Mouse (Mus musculus): Measurements from ENCODE around the gene Trim61.
"Not testable (repeated sequence)": the region's sequence is repeated elsewhere in the genome, so short reads cannot be mapped to it uniquely, and the experiment has no call there.

Trim61 gene

DNA sequence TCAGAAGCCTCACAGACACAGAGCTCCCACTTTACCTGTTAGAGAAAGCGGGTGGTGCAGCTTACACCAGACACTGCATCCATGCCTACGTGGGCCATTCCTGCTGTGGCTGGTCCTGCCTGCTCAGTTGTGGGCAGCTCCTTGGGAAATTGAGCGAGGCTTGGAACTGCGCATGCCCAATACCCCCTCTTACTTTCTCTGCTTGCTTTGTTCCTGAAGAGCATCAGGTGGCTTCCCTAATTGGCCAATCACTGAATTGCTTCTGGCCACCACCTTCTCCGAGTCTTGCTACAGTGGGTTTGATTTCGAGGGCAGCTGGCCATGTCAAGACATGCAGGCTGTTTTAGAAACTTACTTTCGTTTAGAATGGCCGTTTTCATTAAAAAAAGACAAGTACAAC lies at the start of gene Trim61, which contains the start of gene Trim60:
TSS of gene Trim61 (minus strand) at position 101 of the 400 bp plus-strand sequence.
TSS of gene Trim60 (minus strand) at position 162 of the 400 bp plus-strand sequence.
- DNase-seq (ENCODE audit: extremely low read depth, low read depth, low spot score) = no peak

DNA sequence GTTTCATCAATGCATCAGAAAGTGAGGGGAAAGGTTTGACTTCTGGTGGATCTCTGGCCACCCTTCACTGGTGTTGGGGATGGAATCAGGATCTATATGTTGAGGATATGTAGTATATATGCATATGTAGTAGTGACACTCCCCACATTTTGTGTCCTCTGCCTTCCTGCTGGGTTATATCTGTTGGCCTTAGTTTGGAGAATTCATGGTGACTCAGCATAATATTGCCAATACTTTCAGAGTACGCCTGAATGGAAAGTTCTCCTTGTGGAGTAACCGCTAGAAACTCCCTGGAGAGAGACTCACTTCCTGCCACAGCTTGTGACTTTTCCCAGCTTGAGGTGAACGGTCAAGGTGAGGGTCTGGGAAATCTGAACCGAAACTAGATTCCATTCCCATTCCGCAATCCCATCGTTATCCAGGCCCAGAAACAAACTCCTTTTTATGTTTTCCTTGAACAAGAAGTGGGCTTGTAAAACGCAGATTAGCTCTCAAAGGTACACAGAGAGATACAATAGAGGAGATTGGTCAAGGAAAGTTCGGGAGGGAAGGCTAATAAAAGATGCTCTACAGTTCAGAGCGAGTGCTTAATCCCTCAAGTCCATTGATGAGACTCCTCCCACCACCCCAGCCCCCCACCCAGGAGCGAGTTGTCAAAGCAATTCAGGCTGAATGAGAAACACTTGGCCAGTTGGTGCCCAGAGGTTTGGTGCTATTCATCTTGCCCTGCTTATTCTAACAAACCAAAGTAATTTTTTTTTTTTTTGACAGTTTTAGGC lies 49.6 kb upstream of the Trim61 start:
- DNase-seq (ENCODE audit: extremely low read depth, low read depth, low spot score) = no peak

GRCm38 (mm10) chr8:65067031-65067430 lies 48.7 kb upstream of the Trim61 start:
- no peak for DNase-seq (ENCODE audit: extremely low read depth, low read depth, low spot score)

GRCm38 (mm10) chr8:65065622-65066021 lies 47.3 kb upstream of the Trim61 start:
- no peak for DNase-seq (ENCODE audit: extremely low read depth, low read depth, low spot score)

DNA sequence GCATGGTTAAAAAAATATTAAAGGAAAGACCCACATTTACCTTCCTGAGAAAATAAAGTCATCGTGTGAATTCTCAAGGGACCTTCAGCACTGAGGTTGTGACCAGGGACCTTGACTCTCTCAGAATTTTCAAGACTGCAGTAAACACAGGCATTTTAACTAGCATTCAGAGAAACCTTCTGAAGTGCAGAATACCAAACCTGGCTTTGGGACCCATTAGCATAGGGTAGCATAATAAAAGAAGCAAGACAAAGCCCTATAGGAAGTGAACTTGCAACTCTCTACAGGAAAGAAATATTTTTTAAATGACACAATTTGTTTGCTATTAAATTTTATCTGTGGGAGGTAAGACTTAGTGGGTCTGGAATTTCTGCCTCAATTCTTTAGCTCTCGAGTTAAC lies 45.7 kb upstream of the Trim61 start:
- no peak for DNase-seq (ENCODE audit: extremely low read depth, low read depth, low spot score)

- no peak for DNase-seq (ENCODE audit: extremely low read depth, low read depth, low spot score)
Measured at GRCm38 (mm10) chr8:65062195-65062594, 43.9 kb upstream of the Trim61 start.

- no peak for DNase-seq (ENCODE audit: extremely low read depth, low read depth, low spot score)
Measured at GRCm38 (mm10) chr8:65056722-65057121, 38.4 kb upstream of the Trim61 start.

- no peak for DNase-seq (ENCODE audit: extremely low read depth, low read depth, low spot score)
Measured at GRCm38 (mm10) chr8:65053968-65054367, 35.6 kb upstream of the Trim61 start.

GRCm38 (mm10) chr8:65053554-65053953 lies 35.2 kb upstream of the Trim61 start:
- no peak for DNase-seq (ENCODE audit: extremely low read depth, low read depth, low spot score)

- DNase-seq (ENCODE audit: extremely low read depth, low read depth, low spot score) = no peak
Measured at GRCm38 (mm10) chr8:65047801-65048200, 29.5 kb upstream of the Trim61 start.

DNA sequence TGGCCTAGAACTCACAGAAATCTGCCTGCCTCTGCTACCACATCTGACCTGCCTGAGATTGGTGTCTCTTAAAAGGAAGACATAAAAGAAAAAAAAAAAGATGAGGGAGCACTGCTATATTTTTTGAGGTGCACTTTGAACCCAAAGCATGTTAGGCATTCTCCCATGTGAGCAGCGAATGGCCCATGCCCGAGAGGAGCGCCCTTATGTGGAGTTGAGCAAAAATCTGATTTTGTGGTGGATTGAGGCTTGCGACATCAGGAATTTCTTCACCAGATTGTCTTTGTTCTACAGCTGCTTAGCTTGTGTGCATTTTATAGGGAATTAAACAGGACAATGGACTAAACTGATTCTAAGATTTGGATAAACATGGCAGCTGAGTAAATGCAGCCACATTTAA lies 28.9 kb upstream of the Trim61 start:
- DNase-seq (ENCODE audit: extremely low read depth, low read depth, low spot score) = no peak

GRCm38 (mm10) chr8:65046565-65046964 lies 28.2 kb upstream of the Trim61 start:
- DNase-seq (ENCODE audit: extremely low read depth, low read depth, low spot score) = no peak

DNA sequence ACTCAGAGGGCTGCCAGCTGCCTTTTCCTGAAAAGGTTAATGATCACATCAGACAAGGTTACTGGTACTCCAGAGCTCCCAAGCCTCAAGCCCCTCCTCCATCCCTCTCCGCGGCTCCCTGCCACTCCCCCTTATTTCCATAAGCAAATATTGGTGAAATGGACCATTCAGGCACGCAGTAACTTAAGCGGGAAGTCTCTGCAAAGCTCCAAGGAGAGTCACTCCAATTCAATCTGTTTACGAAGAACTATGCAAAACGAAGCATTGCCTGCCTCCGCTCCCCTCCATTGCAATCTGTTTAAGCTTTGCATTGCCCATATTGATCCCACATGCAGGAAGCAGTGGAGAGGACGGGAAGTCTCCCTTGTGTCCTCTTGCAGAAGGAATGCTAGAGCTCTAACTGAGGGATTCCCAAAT lies 18.8 kb upstream of the Trim61 start, which contains the start of gene Apela:
TSS of gene Apela (minus strand) at position 220 of the 417 bp plus-strand sequence.
- DNase-seq (ENCODE audit: extremely low read depth, low read depth, low spot score) = no peak

- no peak for DNase-seq (ENCODE audit: extremely low read depth, low read depth, low spot score)
Measured at GRCm38 (mm10) chr8:65034136-65034535, 15.8 kb upstream of the Trim61 start.

GRCm38 (mm10) chr8:65033056-65033455 lies 14.7 kb upstream of the Trim61 start:
- no peak for DNase-seq (ENCODE audit: extremely low read depth, low read depth, low spot score)

DNA sequence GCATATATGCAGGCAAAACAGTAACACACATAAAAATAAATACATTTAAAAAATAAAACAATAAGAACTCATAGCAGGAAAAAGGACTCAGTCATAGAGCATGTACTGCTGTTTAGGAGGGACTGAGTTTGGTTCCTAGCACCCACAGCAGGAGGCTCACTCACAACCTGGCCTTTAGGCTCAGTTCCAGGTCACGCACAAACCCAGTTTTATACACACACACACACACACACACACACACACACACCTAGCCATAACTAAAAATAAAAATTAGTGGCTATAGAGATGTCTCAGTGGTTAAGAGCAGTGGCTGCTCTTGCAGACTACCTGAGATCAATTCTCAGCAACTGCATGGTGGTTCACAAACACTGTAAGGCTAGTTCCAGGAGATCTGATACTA lies 13.8 kb upstream of the Trim61 start:
- DNase-seq (ENCODE audit: extremely low read depth, low read depth, low spot score) = no peak

GRCm38 (mm10) chr8:65030735-65031485 lies 12.6 kb upstream of the Trim61 start:
- DNase-seq (ENCODE audit: extremely low read depth, low read depth, low spot score) = no peak

- no peak for DNase-seq (ENCODE audit: extremely low read depth, low read depth, low spot score)
Measured at GRCm38 (mm10) chr8:65029776-65030175, 11.5 kb upstream of the Trim61 start.

GRCm38 (mm10) chr8:65028959-65029686 lies 10.8 kb upstream of the Trim61 start:
- no peak for DNase-seq (ENCODE audit: extremely low read depth, low read depth, low spot score)

DNA sequence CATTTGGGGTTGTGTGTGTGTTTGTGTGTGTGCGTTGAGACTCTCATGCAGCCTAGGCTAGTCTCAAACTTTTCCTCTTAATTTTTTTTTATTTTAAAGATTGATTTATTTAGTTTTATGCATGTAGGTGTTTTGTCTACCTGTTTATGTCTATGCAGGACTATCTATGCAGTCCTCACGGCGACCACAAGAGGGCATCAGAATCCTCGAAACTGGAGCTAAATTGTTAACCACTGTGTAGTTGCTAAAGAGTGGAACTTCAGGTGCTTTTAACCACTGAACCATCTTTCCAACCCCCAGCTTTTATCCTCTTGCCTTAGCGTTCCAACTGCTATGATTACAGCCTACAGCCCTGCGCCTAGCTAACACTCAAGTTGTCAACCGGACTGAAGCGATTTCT lies 4.2 kb upstream of the Trim61 start:
- no peak for DNase-seq (ENCODE audit: extremely low read depth, low read depth, low spot score)

GRCm38 (mm10) chr8:65007616-65008015 lies 10.7 kb downstream of the Trim61 start:
- DNase-seq (ENCODE audit: extremely low read depth, low read depth, low spot score) = not testable (repeated sequence)
